ENCODE assay signal across 8 mouse cellular contexts in the genomic region with DNA sequence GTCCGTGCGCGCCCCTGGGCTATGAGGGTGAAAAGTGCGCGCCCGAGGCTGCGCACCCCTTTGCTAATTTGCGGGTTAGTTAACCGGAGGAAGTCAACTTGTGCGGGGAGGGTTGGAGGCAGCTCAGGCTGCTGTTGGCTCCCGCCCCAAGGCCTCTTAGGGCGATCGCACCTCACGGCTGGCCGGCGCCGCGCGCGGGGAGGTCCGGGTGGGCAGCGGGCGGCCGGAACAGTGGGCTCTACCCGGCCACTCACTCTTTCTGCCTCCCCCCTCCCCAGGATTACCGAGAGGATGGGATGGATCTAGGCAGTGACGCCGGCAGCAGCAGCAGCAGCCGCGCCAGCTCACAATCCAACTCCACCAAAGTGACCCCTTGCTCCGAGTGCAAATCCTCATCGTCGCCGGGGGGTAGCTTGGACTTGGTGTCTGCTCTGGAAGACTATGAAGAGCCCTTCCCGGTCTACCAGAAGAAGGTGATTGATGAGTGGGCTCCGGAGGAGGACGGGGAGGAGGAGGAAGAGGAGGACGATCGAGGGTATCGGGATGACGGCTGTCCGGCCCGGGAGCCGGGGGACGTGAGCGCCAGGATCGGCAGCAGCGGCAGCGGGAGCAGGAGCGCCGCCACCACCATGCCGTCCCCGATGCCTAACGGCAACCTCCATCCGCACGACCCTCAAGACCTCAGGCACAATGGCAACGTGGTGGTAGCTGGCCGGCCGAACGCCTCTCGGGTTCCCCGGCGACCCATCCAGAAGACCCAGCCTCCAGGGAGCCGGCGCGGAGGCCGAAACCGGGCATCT.
DNase-seq lines count a peak whose midpoint lies in the region; ATAC-seq lines count a peak whose summit lies in the region.

No protein-coding gene starts in this region.

- peak; percentile 41 for ATAC-seq in lung, embryonic 15.5 days (ENCODE audit: borderline replicate concordance, extremely low read depth, low FRiP score, low TSS enrichment)

- peak overlapping the region; percentile 88 for H3K4me2 ChIP-seq in lung, embryonic 15.5 days

- H3K4me3 ChIP-seq in lung, embryonic 15.5 days = peak overlapping the region; percentile 93

- peak overlapping the region; percentile 91 for H3K9ac ChIP-seq in lung, embryonic 15.5 days

- no peaks in the 10 kb centered on the region for H3K27me3 ChIP-seq in lung, embryonic 15.5 days

- peaks cover 39% of the 10 kb centered on the region for H3K4me1 ChIP-seq in lung, embryonic 15.5 days

- peak overlapping the region; percentile 99 for H3K27ac ChIP-seq in lung, embryonic 15.5 days

- WGBS in lung, embryonic 15.5 days = under 1% methylated on average over 68 of the region's 68 CpGs

- no peaks in the 10 kb centered on the region for H3K9me3 ChIP-seq in lung, embryonic 15.5 days

- H3K36me3 ChIP-seq in lung, embryonic 15.5 days = no peaks in the 10 kb centered on the region

- DNase-seq in adrenal gland, adult 2 months = peak; percentile 66
- DNase-seq in adrenal gland, adult 8-10 months = no peak
- peak; percentile 67 for DNase-seq in 3T3-L1 (ENCODE audit: low read depth, low spot score)
- DNase-seq in cerebellum, adult 9-11 months = peak; percentile 23
- peak; percentile 19 for DNase-seq in gastrocnemius, adult 18-20 months (ENCODE audit: low spot score)
- DNase-seq in induced T-regulatory cell, adult 2 months (ENCODE audit: low read depth) = peak; percentile 4
- peak; percentile 31 for DNase-seq in right cerebral cortex, postnatal 4 days
